Comparison of ENCODE assay signal across 11 mouse cellular contexts in the genomic region with DNA sequence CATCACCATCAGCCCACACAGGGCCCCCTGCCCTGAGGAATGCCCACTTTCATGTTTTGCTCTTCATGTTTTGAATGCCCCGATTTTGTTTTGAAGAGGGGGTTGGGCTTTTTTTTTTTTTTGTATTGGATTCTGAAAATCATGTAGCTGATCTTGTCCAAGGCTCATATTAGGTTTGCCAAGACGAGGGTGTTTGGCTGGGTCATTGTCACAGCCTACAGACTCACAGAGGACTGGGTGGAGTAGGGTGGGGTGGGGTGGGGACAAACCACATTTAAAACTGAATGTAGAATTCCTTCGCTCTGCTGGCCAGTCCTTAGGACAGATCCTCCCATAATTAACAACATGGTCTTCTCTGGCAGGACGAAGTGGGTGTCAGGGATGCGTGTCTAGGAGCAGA. TPM values are rescaled to one million over a fixed set of nuclear protein-coding genes. Genes with fewer than 3 reads are reported as not detected.
A peak's percentile ranks its signal among the peaks of the same experiment; 100 is the strongest.
DNase-seq lines count a peak whose midpoint lies in the region; ATAC-seq lines count a peak whose summit lies in the region.
"Had no signal": no experiment of that assay in that cellular context is flagged by ENCODE, and none has a peak within 500 bp of the region (broad histone marks: within the 10 kb centered on the region; RNA-seq: fewer than 3 reads in every experiment).

No protein-coding gene starts in this region.

- no peak for DNase-seq in heart, postnatal 36 days
- no peak for DNase-seq in midbrain, embryonic 14.5 days
- no peak for DNase-seq in layer of hippocampus, postnatal 36 days
- DNase-seq: cerebellum, adult 11-12 months; gastrocnemius, postnatal 14 days; kidney, adult 11 months had no signal

- peak overlapping the region; percentile 42 for H3K4me2 ChIP-seq in heart, embryonic 13.5 days
- peak overlapping the region; percentile 36; the same call in 1 of the 2 replicates for H3K4me2 ChIP-seq in midbrain, embryonic 12.5 days (replicated peaks)
- H3K4me2 ChIP-seq in midbrain, embryonic 14.5 days (ENCODE audit: low read length), result no peak overlapping the region
- peak overlapping the region; percentile 58 for H3K4me2 ChIP-seq in limb, embryonic 12.5 days
- H3K4me2 ChIP-seq in neural tube, embryonic 15.5 days, result 0 out of 2 replicates have a peak overlapping the region, but pooled peaks have one; percentile 35

- no peak overlapping the region for H3K4me3 ChIP-seq in heart, embryonic 13.5 days
- H3K4me3 ChIP-seq in midbrain, embryonic 12.5 days, result no peak overlapping the region
- no peak overlapping the region for H3K4me3 ChIP-seq in midbrain, embryonic 14.5 days (replicated peaks; ENCODE audit: low read depth, low read length)
- H3K4me3 ChIP-seq in limb, embryonic 12.5 days (replicated peaks), result no peak overlapping the region
- H3K4me3 ChIP-seq in neural tube, embryonic 15.5 days (replicated peaks), result no peak overlapping the region
- H3K4me3 ChIP-seq: forebrain, embryonic 15.5 days had no signal

- no peaks in the 10 kb centered on the region for H3K36me3 ChIP-seq in heart, embryonic 13.5 days
- H3K36me3 ChIP-seq in midbrain, embryonic 12.5 days, result no peaks in the 10 kb centered on the region
- H3K36me3 ChIP-seq in midbrain, embryonic 14.5 days (ENCODE audit: control insufficient read depth, insufficient read depth, low read length), result no peaks in the 10 kb centered on the region
- H3K36me3 ChIP-seq in limb, embryonic 12.5 days, result no peaks in the 10 kb centered on the region
- no peaks in the 10 kb centered on the region for H3K36me3 ChIP-seq in neural tube, embryonic 15.5 days
- H3K36me3 ChIP-seq: forebrain, embryonic 15.5 days had no signal

- H3K4me1 ChIP-seq in heart, embryonic 13.5 days, result peaks cover 15% of the 10 kb centered on the region
- H3K4me1 ChIP-seq in midbrain, embryonic 12.5 days, result peaks cover 16% of the 10 kb centered on the region
- peaks cover 13% of the 10 kb centered on the region for H3K4me1 ChIP-seq in midbrain, embryonic 14.5 days (ENCODE audit: control insufficient read depth, insufficient read depth, low read length)
- H3K4me1 ChIP-seq in limb, embryonic 12.5 days (replicated peaks), result peaks cover 46% of the 10 kb centered on the region
- H3K4me1 ChIP-seq in neural tube, embryonic 15.5 days, result peaks cover 15% of the 10 kb centered on the region

- 64% methylated on average over 5 of the region's 5 CpGs for WGBS in heart, embryonic 13.5 days
- 56% methylated on average over 5 of the region's 5 CpGs for WGBS in midbrain, embryonic 12.5 days
- 63% methylated on average over 5 of the region's 5 CpGs for WGBS in midbrain, embryonic 14.5 days
- WGBS in limb, embryonic 12.5 days, result 45% methylated on average over 5 of the region's 5 CpGs
- WGBS in neural tube, embryonic 15.5 days, result 70% methylated on average over 5 of the region's 5 CpGs

- no peaks in the 10 kb centered on the region for H3K27me3 ChIP-seq in heart, embryonic 13.5 days (replicated peaks)
- no peaks in the 10 kb centered on the region for H3K27me3 ChIP-seq in midbrain, embryonic 12.5 days
- H3K27me3 ChIP-seq in midbrain, embryonic 14.5 days (ENCODE audit: control insufficient read depth, insufficient read depth, low read length), result no peaks in the 10 kb centered on the region
- no peaks in the 10 kb centered on the region for H3K27me3 ChIP-seq in limb, embryonic 12.5 days
- H3K27me3 ChIP-seq in neural tube, embryonic 15.5 days (replicated peaks), result no peaks in the 10 kb centered on the region
- H3K27me3 ChIP-seq: forebrain, embryonic 15.5 days had no signal

- intact Hi-C loops in heart, postnatal 36 days (cut with DNase I), result no loop called here

- no peaks in the 10 kb centered on the region for H3K9me3 ChIP-seq in heart, embryonic 13.5 days
- no peaks in the 10 kb centered on the region for H3K9me3 ChIP-seq in midbrain, embryonic 12.5 days
- no peaks in the 10 kb centered on the region for H3K9me3 ChIP-seq in midbrain, embryonic 14.5 days (ENCODE audit: control insufficient read depth, low read length)
- H3K9me3 ChIP-seq in limb, embryonic 12.5 days, result no peaks in the 10 kb centered on the region
- no peaks in the 10 kb centered on the region for H3K9me3 ChIP-seq in neural tube, embryonic 15.5 days (replicated peaks)
- H3K9me3 ChIP-seq: forebrain, embryonic 15.5 days had no signal

- H3K9ac ChIP-seq in heart, embryonic 13.5 days, result no peak overlapping the region
- H3K9ac ChIP-seq in midbrain, embryonic 12.5 days (replicated peaks), result no peak overlapping the region
- no peak overlapping the region for H3K9ac ChIP-seq in midbrain, embryonic 14.5 days (replicated peaks; ENCODE audit: low read length)
- no peak overlapping the region for H3K9ac ChIP-seq in limb, embryonic 12.5 days (replicated peaks)
- H3K9ac ChIP-seq in neural tube, embryonic 15.5 days (replicated peaks), result no peak overlapping the region
- H3K9ac ChIP-seq: forebrain, embryonic 15.5 days had no signal

- H3K27ac ChIP-seq in heart, embryonic 13.5 days (replicated peaks), result no peak overlapping the region
- H3K27ac ChIP-seq in midbrain, embryonic 12.5 days (replicated peaks), result no peak overlapping the region
- H3K27ac ChIP-seq in midbrain, embryonic 14.5 days (replicated peaks; ENCODE audit: low read depth, low read length), result no peak overlapping the region
- H3K27ac ChIP-seq in limb, embryonic 12.5 days, result peak overlapping the region; percentile 93
- H3K27ac ChIP-seq in neural tube, embryonic 15.5 days (replicated peaks), result no peak overlapping the region
- H3K27ac ChIP-seq: forebrain, embryonic 15.5 days had no signal

- ATAC-seq in heart, embryonic 13.5 days (ENCODE audit: extremely low read depth, insufficient number of reproducible peaks, low FRiP score, low TSS enrichment), result no peak
- no peak for ATAC-seq in midbrain, embryonic 12.5 days (ENCODE audit: low FRiP score, low read depth)
- no peak for ATAC-seq in midbrain, embryonic 14.5 days (ENCODE audit: low FRiP score, low TSS enrichment)
- ATAC-seq in limb, embryonic 12.5 days (ENCODE audit: insufficient number of reproducible peaks, insufficient read depth, low FRiP score, low TSS enrichment, low read depth), result no peak
- ATAC-seq in neural tube, embryonic 15.5 days (ENCODE audit: low FRiP score), result no peak

RNA-seq across cellular contexts. Expression of gene Fam180a, which starts 27.5 kb away (rescaled TPM):
- polyA plus RNA-seq in heart, embryonic 13.5 days (2015; fragmentation: Nextera tagmentation; extraction: Ambion mirVana), result 0.29 and 0.65 TPM in 2 replicates
- total RNA-seq in heart, postnatal 36 days (2021), result under 1 TPM; 0.65 to 0.92 TPM
- 0.10 and 0.18 TPM in 2 replicates for polyA plus RNA-seq in midbrain, embryonic 12.5 days (2016; fragmentation: Nextera tagmentation; extraction: Ambion mirVana)
- 0.68 TPM in 1 of 2 replicates, not detected in the other for polyA plus RNA-seq in midbrain, embryonic 14.5 days (2014; fragmentation: Nextera tagmentation; extraction: Ambion mirVana)
- not detected in 2 replicates for polyA plus RNA-seq in limb, embryonic 12.5 days (2016; fragmentation: Nextera tagmentation; extraction: Ambion mirVana)
- polyA plus RNA-seq in neural tube, embryonic 15.5 days (2015; fragmentation: Nextera tagmentation; extraction: Ambion mirVana), result 0.59 and 1.6 TPM in 2 replicates
- total RNA-seq in layer of hippocampus, postnatal 36 days (2021), result 1 to 10 TPM; 1.1 to 1.6 TPM

RNA-seq across cellular contexts. Expression of gene Slc13a4, which starts 45.5 kb away (rescaled TPM):
- 1.3 TPM in 2 replicates for polyA plus RNA-seq in heart, embryonic 13.5 days (2015; fragmentation: Nextera tagmentation; extraction: Ambion mirVana)
- under 1 TPM; 0.11 to 0.17 TPM for total RNA-seq in heart, postnatal 36 days (2021)
- 0.26 and 0.38 TPM in 2 replicates for polyA plus RNA-seq in midbrain, embryonic 12.5 days (2016; fragmentation: Nextera tagmentation; extraction: Ambion mirVana)
- 0.19 and 3.3 TPM in 2 replicates for polyA plus RNA-seq in midbrain, embryonic 14.5 days (2014; fragmentation: Nextera tagmentation; extraction: Ambion mirVana)
- polyA plus RNA-seq in limb, embryonic 12.5 days (2016; fragmentation: Nextera tagmentation; extraction: Ambion mirVana), result 0.14 and 0.21 TPM in 2 replicates
- polyA plus RNA-seq in neural tube, embryonic 15.5 days (2015; fragmentation: Nextera tagmentation; extraction: Ambion mirVana), result 1.3 and 2.3 TPM in 2 replicates
- 1 to 10 TPM; 2.7 to 6.0 TPM for total RNA-seq in layer of hippocampus, postnatal 36 days (2021)
